Mouse (Mus musculus): ENCODE results near the gene Ctxn1. TPM values are rescaled to one million over a fixed set of nuclear protein-coding genes. Genes with fewer than 3 reads are reported as not detected.

Gene Ctxn1
- total and polyA plus RNA-seq, 3 experiments = 0.68 to 3.2 (median 1.3) TPM

- TF ChIP-seq ELF1 (IDR thresholded peaks at IDR 0.05; ENCODE audit: low read depth, low read length) = peak; percentile 80
- no peak for TF ChIP-seq JUN (IDR thresholded peaks at IDR 0.05; ENCODE audit: insufficient read depth, low read depth, low read length)
- no peak for TF ChIP-seq E2F4 (IDR thresholded peaks at IDR 0.05; ENCODE audit: insufficient replicate concordance, low read depth, low read length)
- peak; percentile 94 for TF ChIP-seq POLR2A (IDR thresholded peaks at IDR 0.05; ENCODE audit: low read depth, low read length)
- TF ChIP-seq SMC3 (IDR thresholded peaks at IDR 0.05; ENCODE audit: low read depth, low read length) = no peak
- peak; percentile 83 for TF ChIP-seq SIN3A (IDR thresholded peaks at IDR 0.05; ENCODE audit: low read length)
- peak; percentile 28; the same call in 1 of the 2 replicates for TF ChIP-seq ZMIZ1 (IDR thresholded peaks at IDR 0.05; ENCODE audit: low read depth, low read length)
- TF ChIP-seq ZC3H11A (IDR thresholded peaks at IDR 0.05; ENCODE audit: low read depth, low read length) = no peak
- peak; percentile 93 for TF ChIP-seq HCFC1 (IDR thresholded peaks at IDR 0.05; ENCODE audit: low read depth, low read length)
- TF ChIP-seq USF1 (IDR thresholded peaks at IDR 0.05; ENCODE audit: low read depth, low read length) = peak; percentile 79
- TF ChIP-seq RAD21 (IDR thresholded peaks at IDR 0.05; ENCODE audit: low read depth, low read length) = no peak
- TF ChIP-seq ZNF384 (IDR thresholded peaks at IDR 0.05; ENCODE audit: low read depth, low read length) = no peak
- TF ChIP-seq KAT2A (IDR thresholded peaks at IDR 0.05; ENCODE audit: insufficient replicate concordance, low read length) = peak; percentile 81; the same call in 1 of the 2 replicates
- TF ChIP-seq MAX (IDR thresholded peaks at IDR 0.05; ENCODE audit: low read length) = peak; percentile 81
- peak; percentile 79; the same call in 1 of the 2 replicates for TF ChIP-seq MXI1 (IDR thresholded peaks at IDR 0.05; ENCODE audit: low read depth, low read length)
- peak; percentile 67 for TF ChIP-seq USF2 (conservative IDR thresholded peaks at IDR 0.05; ENCODE audit: low read depth, low read length)
- peak; percentile 94 for TF ChIP-seq TCF12 (IDR thresholded peaks at IDR 0.05; ENCODE audit: low read depth, low read length)
- TF ChIP-seq MEF2A (IDR thresholded peaks at IDR 0.05; ENCODE audit: borderline replicate concordance, low read depth, low read length) = peak; percentile 64; the same call in 1 of the 2 replicates
- no peak for TF ChIP-seq EP300 (IDR thresholded peaks at IDR 0.05; ENCODE audit: low read length)
- no peak for TF ChIP-seq PAX5 (IDR thresholded peaks at IDR 0.05; ENCODE audit: low read length)
- TF ChIP-seq JUND (conservative IDR thresholded peaks at IDR 0.05; ENCODE audit: low read depth, low read length) = no peak
Measured at GRCm38 (mm10) chr8:4275275-4276110, 16.4 kb upstream of the Ctxn1 start, which contains the start of gene Timm44 (continued).

GRCm38 (mm10) chr8:4269609-4270008, 10.5 kb upstream of the Ctxn1 start:
- dilution Hi-C loops (cut with MboI; ENCODE audit: extremely low pct_ligation_motif_present, extremely low pct_unique_long_range_greater_than_20kb, low sequenced_read_pairs) = no loop called here
- Histone ChIP-seq H3K9ac (ENCODE audit: insufficient read depth, low read depth) (no peak overlapping the region), H3K36me3 (replicated peaks in 1 of 2; ENCODE audit: control insufficient read depth in 1 of 2, insufficient read depth in 1 of 2, low read length in 1 of 2) (peaks cover 79 to 94% of the 10 kb centered on the region in 2 experiments), H3K4me3 (replicated peaks in 1 of 3; ENCODE audit: low read depth in 2 of 3, low read length in 2 of 3, poor library complexity in 1 of 3) (no peak overlapping the region), H3K79me2 (replicated peaks; ENCODE audit: control insufficient read depth, extremely low read depth, insufficient read depth, poor library complexity, severe bottlenecking) (peaks cover 15% of the 10 kb centered on the region), H3K9me3 (replicated peaks; ENCODE audit: low read length) (no peaks in the 10 kb centered on the region), H3K27ac (ENCODE audit: insufficient read depth, low read depth) (no peak overlapping the region), H3K27me3 (replicated peaks) (no peaks in the 10 kb centered on the region), H3K4me2 (ENCODE audit: insufficient read depth, low read depth, poor library complexity, severe bottlenecking) (no peak overlapping the region), H3K4me1 (ENCODE audit: control insufficient read depth in 1 of 2, insufficient read depth in 2 of 2) (peaks cover under 1 to 15% of the 10 kb centered on the region in 2 experiments; a peak in 2 of 4 replicates)
- in situ Hi-C loops (cut with MboI; ENCODE audit: low pct_ligation_motif_present, low pct_unique_long_range_greater_than_20kb, low sequenced_read_pairs) = no loop called here
- no peak for TF ChIP-seq CTCF (conservative IDR thresholded peaks at IDR 0.05 in 1 of 2, IDR thresholded peaks at IDR 0.05 in 1 of 2; ENCODE audit: low read depth in 2 of 2, low read length in 2 of 2)
- no peak for TF ChIP-seq JUN (IDR thresholded peaks at IDR 0.05; ENCODE audit: insufficient read depth, low read depth, low read length)
- no peak for TF ChIP-seq NRF1 (IDR thresholded peaks at IDR 0.05; ENCODE audit: low read depth, low read length)
- no peak for TF ChIP-seq ZNF384 (IDR thresholded peaks at IDR 0.05; ENCODE audit: low read depth, low read length)
- no peak for TF ChIP-seq USF1 (IDR thresholded peaks at IDR 0.05; ENCODE audit: low read depth, low read length)
- no peak for TF ChIP-seq CHD1 (IDR thresholded peaks at IDR 0.05; ENCODE audit: low read depth, low read length)
- no peak for TF ChIP-seq MAX (IDR thresholded peaks at IDR 0.05; ENCODE audit: low read length)
- no peak for TF ChIP-seq MYC (IDR thresholded peaks at IDR 0.05; ENCODE audit: low read depth, low read length)
- no peak for TF ChIP-seq SIN3A (IDR thresholded peaks at IDR 0.05; ENCODE audit: low read length)
- no peak for TF ChIP-seq TBP (conservative IDR thresholded peaks at IDR 0.05; ENCODE audit: low read depth, low read length)
- no peak for TF ChIP-seq USF2 (conservative IDR thresholded peaks at IDR 0.05; ENCODE audit: low read depth, low read length)
- no peak for TF ChIP-seq POLR2AphosphoS2 (IDR thresholded peaks at IDR 0.05; ENCODE audit: low read depth, low read length)
- no peak for TF ChIP-seq GABPA (IDR thresholded peaks at IDR 0.05; ENCODE audit: insufficient replicate concordance, low read depth, low read length)
- TF ChIP-seq MEF2A (IDR thresholded peaks at IDR 0.05; ENCODE audit: borderline replicate concordance, low read depth, low read length) = no peak
- TF ChIP-seq RCOR1 (conservative IDR thresholded peaks at IDR 0.05; ENCODE audit: low read depth, low read length) = no peak
- no peak for DNase-seq (ENCODE audit: extremely low read depth)
